Mouse (Mus musculus) mammary gland, adult 2 months (tissue): ENCODE measurements around the gene Pglyrp4. TPM values are rescaled to one million over a fixed set of nuclear protein-coding genes. Genes with fewer than 3 reads are reported as not detected.

Experiments used
- polyA plus RNA-seq: library from polyadenylated mRNA; depleted of rRNA; stranded (reverse); fragments of >200 nt; gene quantifications from 2 replicates; pipeline ENCODE4 v1.2.3, GENCODE M21; 2012; ENCODE audit warnings: low replicate concordance; rRNA removed

Gene Pglyrp4
- 0.06 and 1.8 TPM in 2 replicates for polyA plus RNA-seq

GRCm38 (mm10) chr3:90726606-90727005, at the start of gene Pglyrp4:
Pglyrp4 (plus strand) TSS chr3:90726906.

DNA sequence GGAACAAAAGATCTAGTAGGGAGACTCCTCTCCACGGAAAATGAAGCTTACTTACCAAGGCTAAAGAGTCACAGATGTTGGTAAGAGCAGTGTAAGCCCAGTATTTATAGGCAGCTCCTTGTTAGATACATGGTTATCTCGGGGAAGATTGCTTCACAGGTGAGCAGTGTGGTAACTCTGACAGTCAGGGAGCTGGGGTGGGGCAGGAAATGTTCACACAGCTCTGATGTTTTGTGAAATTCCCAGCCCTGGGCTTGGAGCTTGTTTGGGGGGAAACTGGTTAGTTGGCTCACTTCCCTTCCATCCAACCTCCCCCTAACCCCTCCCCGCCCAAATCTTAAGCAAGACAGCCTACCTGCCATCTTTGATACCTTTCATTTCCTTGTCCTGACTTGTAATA, 31.1 kb upstream of the Pglyrp4 start, which contains the start of gene S100a9:
Gene S100a9 (minus strand): TSS at position 109 of the 400 bp plus-strand sequence.

GRCm38 (mm10) chr3:90777776-90778175, 51.1 kb downstream of the Pglyrp4 start, which contains the start of gene Gm5849:
Gm5849 (minus strand) TSS chr3:90777876.

Other genes with a start within 250 kb of the Pglyrp4 start
- gene Snapin, start 235.9 kb upstream of the Pglyrp4 start, polyA plus RNA-seq = 24.1 and 56.4 TPM in 2 replicates
- 32.0 and 41.4 TPM in 2 replicates for gene Chtop, start 217.4 kb upstream of the Pglyrp4 start, polyA plus RNA-seq
- 164 and 343 TPM in 2 replicates for gene S100a1, start 212.5 kb upstream of the Pglyrp4 start, polyA plus RNA-seq
- gene S100a13, start 212.5 kb upstream of the Pglyrp4 start, polyA plus RNA-seq = 79.8 and 155 TPM in 2 replicates
- 1.7 and 5.7 TPM in 2 replicates for gene S100a14, start 200.1 kb upstream of the Pglyrp4 start, polyA plus RNA-seq
- 114 and 155 TPM in 2 replicates for gene S100a16, start 189.7 kb upstream of the Pglyrp4 start, polyA plus RNA-seq
- 0.93 and 1.1 TPM in 2 replicates for gene S100a3, start 166.3 kb upstream of the Pglyrp4 start, polyA plus RNA-seq
- not detected in 2 replicates for gene S100a2, start 136.7 kb upstream of the Pglyrp4 start, polyA plus RNA-seq
- gene Gm42674, start 125.0 kb upstream of the Pglyrp4 start, polyA plus RNA-seq = not detected in 2 replicates
- gene S100a4, start 123.1 kb upstream of the Pglyrp4 start, polyA plus RNA-seq = 43.9 and 97.5 TPM in 2 replicates
- not detected in 2 replicates for gene S100a5, start 118.4 kb upstream of the Pglyrp4 start, polyA plus RNA-seq
- gene S100a6, start 114.0 kb upstream of the Pglyrp4 start, polyA plus RNA-seq = 496 and 932 TPM in 2 replicates
- gene S100a7a, start 72.9 kb upstream of the Pglyrp4 start, polyA plus RNA-seq = 0.43 and 2.1 TPM in 2 replicates
- 0.53 and 6.2 TPM in 2 replicates for gene S100a8, start 57.9 kb upstream of the Pglyrp4 start, polyA plus RNA-seq
- 2.2 and 3.9 TPM in 2 replicates for gene S100a9, start 31.2 kb upstream of the Pglyrp4 start, polyA plus RNA-seq
- gene Gm5849, start 51.0 kb downstream of the Pglyrp4 start, polyA plus RNA-seq = not detected in 2 replicates